Mouse (Mus musculus) ES-Bruce4 (cell line): ENCODE measurements around the gene Bahcc1.

Experiments used
- CTCF ChIP-seq: IDR thresholded peaks from one replicate; pipeline ENCODE4 v1.8.1; 2011; ENCODE audit warnings: low read depth, low read length
- EP300 ChIP-seq: IDR thresholded peaks from 2 replicates; pipeline ENCODE4 v1.6.1; 2011; ENCODE audit warnings: low read depth, low read length; ENCODE audit not compliant: insufficient read depth
- POLR2A ChIP-seq: IDR thresholded peaks from one replicate; pipeline ENCODE4 v1.8.1; 2011; ENCODE audit warnings: low read length; ENCODE audit not compliant: insufficient read depth

- no peak for TF ChIP-seq CTCF
- TF ChIP-seq POLR2A = no peak
- TF ChIP-seq EP300 = no peak
These were observed 23.3 kb upstream of the Bahcc1 start for GRCm38 (mm10) chr11:120209462-120209861.
